Mouse (Mus musculus) thymus, adult 2 months (tissue): Measurements from ENCODE around the gene Slc30a4. TPM values are rescaled to one million over a fixed set of nuclear protein-coding genes. Genes with fewer than 3 reads are reported as not detected.

Experiments
- DNase-seq: peaks from one replicate; pipeline ENCODE4 v3.0.0; 2021
- H3K27ac ChIP-seq: fragments of 200-500 bp; 2 replicates; pipeline ENCODE4 v1.5.1; 2012; ENCODE audit warnings: low read length, control low read depth; ENCODE audit not compliant: control insufficient read depth, insufficient read depth
- H3K27me3 ChIP-seq: fragments of 200-500 bp; 2 replicates; pipeline ENCODE4 v1.6.1; 2012; ENCODE audit warnings: mild to moderate bottlenecking, low read length, moderate library complexity, mixed read lengths; ENCODE audit not compliant: control insufficient read depth, insufficient read depth
- H3K36me3 ChIP-seq: fragments of 200-500 bp; 2 replicates; pipeline ENCODE4 v1.6.1; 2012; ENCODE audit warnings: mild to moderate bottlenecking, low read length, moderate library complexity; ENCODE audit not compliant: control insufficient read depth, insufficient read depth
- H3K4me1 ChIP-seq: fragments of 200-500 bp; replicated peaks from 2 replicates; pipeline ENCODE4 v1.6.1; 2012; ENCODE audit warnings: low read length; ENCODE audit not compliant: control insufficient read depth, insufficient read depth
- H3K4me3 ChIP-seq: fragments of 200-500 bp; 2 replicates; pipeline ENCODE4 v1.5.1; 2012; ENCODE audit warnings: mild to moderate bottlenecking, low read length, control low read depth, moderate library complexity; ENCODE audit not compliant: control insufficient read depth, insufficient read depth
- CTCF ChIP-seq: fragments of 200-500 bp; IDR thresholded peaks from 2 replicates; pipeline ENCODE4 v1.5.1; 2012; ENCODE audit warnings: mild to moderate bottlenecking, control low read depth, low read length, moderate library complexity, borderline replicate concordance; ENCODE audit not compliant: control insufficient read depth, poor library complexity, insufficient read depth; ENCODE audit errors: extremely low read depth
- POLR2A ChIP-seq: fragments of 200-500 bp; IDR thresholded peaks from 2 replicates; pipeline ENCODE4 v1.6.1; 2012; ENCODE audit warnings: mild to moderate bottlenecking, low read length, control low read depth, moderate library complexity; ENCODE audit not compliant: control insufficient read depth, poor library complexity, insufficient read depth; ENCODE audit errors: extremely low read depth
- WGBS: fragments of 180-500 bp; shearing (Covaris S2); methylation state at CpG from one replicate; pipeline ENCODE4 v1.1.7; 2018; 5-methylcytosine and 5-hydroxymethylcytosine counted together
- polyA plus RNA-seq: library from polyadenylated mRNA; depleted of rRNA; stranded (reverse); fragments of >200 nt; gene quantifications from 2 replicates; pipeline ENCODE4 v1.2.3, GENCODE M21; 2012

Slc30a4 gene
- polyA plus RNA-seq, 1 experiment: 8.0 TPM

DNA sequence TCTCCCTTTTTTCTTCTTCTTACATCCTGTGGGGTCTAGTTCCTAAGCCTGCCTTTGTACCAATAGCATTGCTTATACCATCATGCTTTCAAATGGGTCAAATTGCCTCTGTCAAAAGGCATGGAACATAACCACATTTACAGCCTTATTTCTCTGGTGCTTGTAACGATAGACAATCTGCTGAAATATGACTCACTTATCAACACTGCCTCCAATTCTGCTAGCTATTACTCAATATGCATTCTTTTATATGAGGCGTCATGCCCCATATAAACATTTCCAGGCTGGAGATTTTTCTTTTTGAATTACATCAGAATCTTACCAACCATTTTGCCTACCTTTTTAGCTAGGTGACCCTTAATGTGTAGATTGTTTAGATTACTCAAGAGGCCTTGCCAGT is 2.1 kb upstream of the Slc30a4 start:
- Histone ChIP-seq H3K27ac (no peak overlapping the region), H3K4me1 (peaks cover 5% of the 10 kb centered on the region), H3K36me3 (no peaks in the 10 kb centered on the region), H3K4me3 (no peak overlapping the region), H3K27me3 (no peaks in the 10 kb centered on the region)
- WGBS: 93% methylated on average over 2 of the region's 2 CpGs
- no peak for DNase-seq
- TF ChIP-seq CTCF (no peak), POLR2A (no peak)

DNA sequence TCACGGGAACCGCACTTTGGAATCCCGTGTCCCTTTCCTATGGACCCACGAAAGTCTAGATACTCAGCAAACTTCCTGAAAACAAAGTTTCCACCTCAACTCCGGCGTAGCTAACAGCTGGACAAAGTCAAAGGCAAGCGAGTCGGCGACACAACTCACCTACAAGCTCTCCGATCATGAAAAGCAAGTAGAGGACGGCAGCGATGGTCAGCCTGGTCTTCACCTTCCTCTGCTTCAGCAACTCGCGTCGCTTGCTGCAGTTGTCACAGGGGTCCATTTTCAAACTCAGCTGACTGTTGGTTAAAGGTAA is 637 bp downstream of the Slc30a4 start:
- Histone ChIP-seq H3K27ac (no peak overlapping the region), H3K4me1 (peaks cover 5% of the 10 kb centered on the region), H3K27me3 (no peaks in the 10 kb centered on the region), H3K36me3 (no peaks in the 10 kb centered on the region), H3K4me3 (peak overlapping the region; percentile 82)
- TF ChIP-seq POLR2A (no peak), CTCF (no peak)
- no peak for DNase-seq
- 1% methylated on average over 15 of the region's 15 CpGs for WGBS

DNA sequence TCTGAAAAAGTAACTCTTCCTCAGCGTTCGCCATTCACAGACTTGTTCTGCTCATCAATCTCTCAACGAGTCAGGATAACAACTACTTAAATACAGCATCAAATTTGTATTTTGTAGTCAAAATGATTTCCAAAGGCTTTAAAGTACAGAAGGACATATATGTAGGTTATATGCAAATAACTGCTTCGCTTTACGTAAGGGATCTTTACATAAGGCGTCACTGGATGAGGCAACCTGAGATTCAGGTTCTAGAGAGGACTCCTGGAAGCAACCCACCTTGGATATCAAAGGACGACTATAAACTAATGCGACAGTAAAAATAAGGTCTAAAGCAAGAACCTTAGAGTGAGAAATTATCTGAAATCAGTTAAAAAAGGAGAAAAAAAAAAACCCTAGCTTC is 1.5 kb downstream of the Slc30a4 start:
- peaks cover 5% of the 10 kb centered on the region for H3K4me1 ChIP-seq
- H3K4me3 ChIP-seq: no peak overlapping the region
- H3K27ac ChIP-seq: no peak overlapping the region
- TF ChIP-seq CTCF (no peak), POLR2A (no peak)
- no peak for DNase-seq
- 89% methylated on average over 8 of the region's 8 CpGs for WGBS
- no peaks in the 10 kb centered on the region for H3K27me3 ChIP-seq
- no peaks in the 10 kb centered on the region for H3K36me3 ChIP-seq

DNA sequence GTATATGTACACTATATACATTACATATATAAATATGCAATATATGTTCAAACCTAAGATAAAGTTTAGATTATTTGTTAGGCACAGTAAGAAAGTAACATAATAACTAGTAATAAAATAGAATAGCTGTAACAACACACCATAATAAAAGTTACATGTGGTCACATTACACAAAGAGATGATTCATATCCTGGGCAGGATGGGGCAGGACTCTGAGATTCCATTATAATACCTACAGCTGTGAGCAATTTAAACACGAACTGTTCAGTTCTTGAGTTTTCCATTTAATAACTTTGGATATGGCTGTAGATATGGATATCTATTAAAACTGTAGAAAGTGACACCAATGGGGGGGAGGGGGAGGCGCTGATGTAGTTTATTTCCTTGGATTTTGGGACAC is 4.9 kb downstream of the Slc30a4 start:
- H3K27me3 ChIP-seq: no peaks in the 10 kb centered on the region
- peaks cover 2% of the 10 kb centered on the region; the same call in 1 of the 2 replicates for H3K4me1 ChIP-seq
- no peak for TF ChIP-seq CTCF
- H3K4me3 ChIP-seq: no peak overlapping the region
- H3K36me3 ChIP-seq: no peaks in the 10 kb centered on the region
- DNase-seq: no peak
- H3K27ac ChIP-seq: no peak overlapping the region
- WGBS: 90% methylated on average over 2 of the region's 2 CpGs

DNA sequence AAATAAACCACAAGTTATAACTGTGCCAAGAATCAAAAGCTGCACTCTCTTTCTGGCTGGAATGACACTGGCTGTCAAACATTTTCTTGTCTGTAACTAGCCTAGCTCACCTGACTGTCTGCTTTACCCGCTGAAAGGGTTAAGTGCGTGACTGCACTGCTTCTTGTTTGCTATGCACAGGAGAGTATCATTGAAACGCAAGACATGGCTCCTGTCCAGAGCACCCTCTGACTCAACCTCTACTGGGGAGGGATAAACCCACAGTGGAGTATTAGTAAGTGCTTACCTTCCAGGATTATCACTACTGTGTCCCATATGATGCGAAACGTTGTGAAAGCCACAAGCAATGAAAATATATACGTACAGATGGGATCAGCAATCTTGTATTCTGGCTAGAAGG is 15.8 kb downstream of the Slc30a4 start:
- 91% methylated on average over 6 of the region's 6 CpGs for WGBS
- Histone ChIP-seq H3K36me3 (no peaks in the 10 kb centered on the region; the same call in 1 of the 2 replicates), H3K4me3 (no peak overlapping the region), H3K4me1 (no peaks in the 10 kb centered on the region), H3K27ac (no peak overlapping the region), H3K27me3 (no peaks in the 10 kb centered on the region)
- no peak for DNase-seq
- no peak for TF ChIP-seq CTCF
- no peak for TF ChIP-seq POLR2A

DNA sequence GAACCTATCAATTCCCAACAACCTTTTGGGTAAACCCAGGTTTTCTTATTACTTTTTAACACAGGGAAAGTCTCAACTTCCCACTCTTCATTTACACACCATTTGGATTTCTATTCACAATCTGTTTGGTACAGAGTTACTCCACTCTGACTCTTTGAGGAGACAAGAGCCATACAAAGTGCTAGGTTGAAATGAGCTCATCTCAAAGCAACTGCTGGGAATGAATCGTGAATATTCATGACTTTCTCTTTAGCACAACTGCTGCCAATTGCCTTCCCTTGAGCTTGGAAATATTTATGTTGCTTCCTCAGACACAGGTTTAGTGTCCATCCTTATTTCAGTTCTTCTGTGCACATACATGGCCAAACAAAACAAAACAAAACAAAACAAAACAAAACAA is 18.8 kb downstream of the Slc30a4 start:
- H3K4me3 ChIP-seq: no peak overlapping the region
- H3K27ac ChIP-seq: no peak overlapping the region
- 98% methylated on average over 1 of the region's 1 CpGs for WGBS
- TF ChIP-seq CTCF: no peak
- TF ChIP-seq POLR2A: no peak
- DNase-seq: no peak
- no peaks in the 10 kb centered on the region; the same call in 1 of the 2 replicates for H3K36me3 ChIP-seq
- no peaks in the 10 kb centered on the region for H3K27me3 ChIP-seq
- no peaks in the 10 kb centered on the region for H3K4me1 ChIP-seq

DNA sequence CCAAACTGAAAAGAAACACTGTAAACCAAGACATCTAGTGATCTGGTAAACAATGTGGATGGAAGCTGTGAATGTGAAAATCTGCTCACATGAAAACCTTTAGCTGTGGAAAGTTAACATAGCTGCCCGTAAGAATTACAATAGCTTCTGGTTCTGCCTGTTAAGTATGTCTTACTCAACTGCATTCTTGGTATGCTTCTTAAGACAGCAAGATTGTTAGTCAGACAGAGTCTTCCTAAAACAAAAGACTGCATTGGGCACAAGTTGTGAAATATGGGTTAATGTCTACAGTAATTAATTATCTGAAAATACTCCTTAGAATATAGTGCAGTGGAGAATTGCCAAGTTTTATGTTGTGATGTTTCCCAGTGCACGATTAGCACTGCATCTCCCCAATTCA is 19.9 kb downstream of the Slc30a4 start:
- 92% methylated on average over 2 of the region's 2 CpGs for WGBS
- Histone ChIP-seq H3K27me3 (no peaks in the 10 kb centered on the region), H3K36me3 (no peaks in the 10 kb centered on the region; the same call in 1 of the 2 replicates), H3K4me3 (no peak overlapping the region), H3K4me1 (no peaks in the 10 kb centered on the region), H3K27ac (no peak overlapping the region)
- DNase-seq: no peak
- TF ChIP-seq CTCF: no peak
- no peak for TF ChIP-seq POLR2A
